Mouse (Mus musculus) inflammation-experienced regulatory T-cells, adult 6 months (primary cell): ENCODE results near the gene Sprr4. TPM values are rescaled to one million over a fixed set of nuclear protein-coding genes. Genes with fewer than 3 reads are reported as not detected.
"Not testable (repeated sequence)": the region's sequence is repeated elsewhere in the genome, so short reads cannot be mapped to it uniquely, and the experiment has no call there.

Source experiments
- ATAC-seq: one replicate; pipeline ENCODE4 v1.8.0; 2017
- polyA plus RNA-seq, 3 experiments: library from polyadenylated mRNA; unstranded; fragments of 100-300 nt; shearing (Covaris generic); gene quantifications; one replicate each; pipeline ENCODE4 v1.2.1; 2017

The Sprr4 gene
- polyA plus RNA-seq, result not detected

DNA sequence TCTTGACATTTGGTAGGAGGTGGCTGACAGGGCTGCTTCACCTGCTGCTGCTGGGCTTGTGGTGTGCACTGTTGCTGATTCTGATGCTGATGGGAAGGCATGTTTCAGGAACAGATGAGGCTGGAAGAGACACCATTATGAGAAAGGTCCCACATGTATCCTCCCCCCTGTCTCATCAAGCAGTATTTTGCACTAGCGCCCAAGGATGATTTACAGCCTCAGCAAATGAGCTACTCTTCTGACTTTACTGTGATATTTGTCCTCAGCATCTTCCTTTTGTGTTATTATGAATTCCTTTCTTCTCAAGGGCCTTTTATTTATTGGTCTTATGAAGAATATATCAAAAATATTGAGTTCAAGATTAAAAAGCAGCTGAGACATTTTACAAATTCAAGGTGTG is at the start of gene Sprr4:
Gene Sprr4 (minus strand): TSS at position 101 of the 400 bp plus-strand sequence.
- ATAC-seq, result no peak

DNA sequence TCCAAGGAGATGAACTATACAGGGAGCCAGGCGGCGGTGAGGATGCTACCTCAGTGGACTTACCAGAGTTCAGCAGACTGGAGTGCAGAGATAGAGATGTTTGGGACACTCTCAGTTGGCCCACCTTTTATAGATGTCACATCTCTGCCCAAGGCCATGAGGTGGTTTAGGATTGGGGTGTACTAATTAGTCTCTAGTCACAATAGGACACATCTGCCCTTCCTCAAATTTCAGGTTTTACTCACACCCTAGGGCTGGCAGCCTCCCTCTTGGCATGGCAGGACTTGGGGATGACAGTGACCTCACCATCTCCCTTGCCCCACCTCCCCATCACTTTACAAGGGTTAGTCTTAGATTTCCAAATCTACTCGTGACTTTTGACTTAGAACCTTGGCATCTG is 34.1 kb upstream of the Sprr4 start, which contains the start of gene 2310046K23Rik:
Gene 2310046K23Rik (minus strand): TSS at position 101 of the 400 bp plus-strand sequence.
- ATAC-seq, result no peak

DNA sequence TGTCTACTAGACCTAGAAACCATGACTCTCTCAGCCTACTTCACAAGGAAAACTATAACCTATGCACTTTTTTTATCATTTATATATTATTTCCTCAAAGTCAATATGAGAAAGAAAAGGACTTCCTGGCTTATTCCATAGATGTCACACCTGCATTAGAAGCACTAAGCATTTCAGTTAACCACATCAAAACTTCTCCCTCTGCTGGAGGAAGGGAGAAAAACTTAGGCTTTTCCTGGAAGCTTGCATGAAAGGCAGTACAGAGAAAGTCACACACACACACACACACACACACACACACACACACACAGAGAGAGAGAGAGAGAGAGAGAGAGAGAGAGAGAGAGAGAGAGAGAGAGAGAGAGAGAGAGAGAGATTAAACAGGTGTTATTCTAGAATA is 12.0 kb upstream of the Sprr4 start:
- ATAC-seq, result no peak

DNA sequence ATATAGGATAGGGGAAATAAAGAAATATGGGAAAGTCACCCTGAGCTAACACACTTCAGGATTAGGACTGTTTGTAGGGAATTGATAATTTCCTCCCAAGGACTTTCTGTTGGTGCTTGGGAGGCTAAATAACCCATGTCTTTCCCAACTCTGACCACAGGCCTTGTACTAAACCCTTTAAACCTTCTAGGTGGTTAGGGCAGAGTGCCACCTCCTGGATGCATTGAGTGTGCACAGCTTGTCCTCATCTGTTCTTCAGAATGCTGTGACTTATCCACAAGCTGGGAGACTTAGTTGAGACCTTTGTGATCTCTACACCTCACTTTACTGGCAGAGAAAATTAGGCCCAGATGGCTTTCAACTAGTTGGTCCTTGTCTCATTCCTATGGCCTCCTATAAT is 10.5 kb upstream of the Sprr4 start:
- ATAC-seq, result no peak

DNA sequence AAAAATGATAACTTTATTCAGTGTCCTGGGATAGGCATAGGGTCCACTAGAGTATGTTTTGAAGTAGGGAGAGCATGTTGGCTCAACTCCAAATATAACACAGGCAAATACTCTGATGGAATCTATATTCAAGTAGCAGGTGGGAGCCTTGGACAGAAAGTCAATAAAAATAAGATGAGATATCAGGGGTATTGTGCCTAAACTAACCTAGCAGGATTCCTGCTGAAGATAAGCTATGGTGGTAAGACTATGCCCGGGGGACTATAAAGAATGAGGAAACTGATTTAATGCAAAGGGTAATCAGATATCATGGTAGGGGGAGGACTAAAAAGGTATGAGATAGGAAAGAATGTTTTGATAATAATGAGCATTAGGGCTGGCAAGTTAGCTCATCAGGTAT is 7.9 kb upstream of the Sprr4 start:
- no peak for ATAC-seq

DNA sequence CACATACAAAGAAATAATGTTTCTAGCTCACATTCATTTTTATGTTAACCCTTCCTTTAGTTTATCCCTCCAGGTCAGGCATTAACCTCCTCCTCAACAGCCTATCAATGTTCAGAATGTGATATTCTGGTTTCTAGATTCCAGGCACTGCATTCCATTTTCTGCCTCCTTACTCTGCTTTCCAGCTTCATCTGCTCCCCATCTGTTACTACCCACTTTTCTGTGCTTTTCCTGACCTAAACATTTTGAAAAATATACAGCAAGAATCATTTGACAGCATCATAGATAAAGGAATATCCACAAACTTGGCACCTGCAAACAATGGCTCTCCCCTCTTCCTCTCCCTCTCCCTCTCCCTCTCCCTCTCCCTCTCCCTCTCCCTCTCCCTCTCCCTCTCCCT is 3.2 kb upstream of the Sprr4 start:
- no peak for ATAC-seq

DNA sequence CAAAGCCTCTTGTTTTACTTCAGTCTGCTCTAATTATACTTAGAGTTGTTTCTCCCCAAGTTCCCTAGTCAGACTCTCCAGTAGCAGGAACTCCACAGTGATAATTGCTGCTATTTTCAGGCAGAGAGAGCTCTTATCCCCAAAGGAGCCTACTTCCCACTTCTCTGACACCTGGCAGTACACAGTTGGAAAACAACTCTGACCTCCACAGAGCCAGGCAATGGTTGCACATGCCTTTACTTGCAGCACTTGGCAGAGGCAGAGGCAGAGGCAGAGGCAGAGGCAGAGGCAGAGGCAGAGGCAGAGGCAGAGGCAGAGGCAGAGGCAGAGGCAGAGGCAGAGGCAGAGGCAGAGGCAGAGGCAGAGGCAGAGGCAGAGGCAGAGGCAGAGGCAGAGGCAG is 10.0 kb downstream of the Sprr4 start:
- ATAC-seq, result not testable (repeated sequence)

DNA sequence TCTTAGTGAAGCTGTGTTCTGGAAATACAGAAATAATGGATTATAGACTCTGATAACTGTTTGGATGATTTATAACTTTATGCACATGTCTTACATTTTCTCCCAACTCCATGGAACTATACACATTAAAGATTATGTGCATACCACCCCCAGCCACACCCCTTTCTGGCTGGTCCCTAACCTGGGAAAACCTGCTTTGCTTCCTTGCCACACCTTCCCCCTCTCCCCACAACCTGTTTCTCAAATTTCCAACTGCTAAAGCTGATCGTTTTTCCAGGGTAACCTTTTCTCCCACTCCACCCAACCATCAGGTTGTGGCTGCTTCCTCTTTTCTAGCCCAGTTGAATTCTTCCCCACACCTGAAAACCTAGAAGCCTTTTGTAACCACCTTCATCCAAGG is 14.0 kb downstream of the Sprr4 start:
- ATAC-seq, result no peak

DNA sequence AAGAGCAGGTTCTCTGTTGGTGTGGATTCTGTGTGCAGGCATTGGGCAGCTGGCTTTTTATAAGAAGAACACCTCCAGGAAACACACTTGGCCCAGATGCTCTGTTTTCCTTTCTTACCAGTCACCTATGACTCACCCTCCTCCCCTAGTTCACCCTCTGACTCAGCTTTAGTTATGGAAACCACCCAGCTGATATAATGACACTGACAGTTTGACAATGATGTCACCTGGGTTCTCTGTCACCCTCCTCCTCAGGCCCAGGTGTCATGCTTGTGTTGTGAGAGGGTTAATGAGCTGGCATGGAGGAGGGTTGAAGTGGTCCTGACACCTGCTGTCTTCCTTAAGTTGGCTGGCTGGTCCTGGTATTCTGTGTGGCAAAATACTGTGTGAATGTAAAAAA is 14.4 kb downstream of the Sprr4 start, which contains the start of gene Sprr1a:
Gene Sprr1a (minus strand): TSS at position 33 of the 400 bp plus-strand sequence.
- ATAC-seq, result no peak

DNA sequence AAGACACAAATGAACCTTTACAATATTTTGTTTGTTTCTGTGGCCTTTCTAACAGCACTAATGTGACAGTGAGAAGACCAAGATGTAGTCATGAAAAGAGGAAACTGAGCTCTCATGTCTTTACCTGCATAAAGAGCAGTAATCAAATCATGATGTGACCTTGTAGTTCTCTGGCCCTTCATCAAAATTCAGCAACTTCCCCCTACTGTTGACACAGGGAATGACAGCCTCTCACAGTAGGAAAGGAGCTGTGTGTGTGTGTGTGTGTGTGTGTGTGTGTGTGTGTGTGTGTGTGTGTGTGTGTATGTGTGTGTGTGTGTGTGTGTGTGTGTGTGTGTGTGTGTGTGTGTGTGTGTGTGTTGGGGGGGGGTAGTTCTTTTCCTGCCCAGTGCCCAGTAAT is 19.0 kb downstream of the Sprr4 start:
- not testable (repeated sequence) for ATAC-seq

DNA sequence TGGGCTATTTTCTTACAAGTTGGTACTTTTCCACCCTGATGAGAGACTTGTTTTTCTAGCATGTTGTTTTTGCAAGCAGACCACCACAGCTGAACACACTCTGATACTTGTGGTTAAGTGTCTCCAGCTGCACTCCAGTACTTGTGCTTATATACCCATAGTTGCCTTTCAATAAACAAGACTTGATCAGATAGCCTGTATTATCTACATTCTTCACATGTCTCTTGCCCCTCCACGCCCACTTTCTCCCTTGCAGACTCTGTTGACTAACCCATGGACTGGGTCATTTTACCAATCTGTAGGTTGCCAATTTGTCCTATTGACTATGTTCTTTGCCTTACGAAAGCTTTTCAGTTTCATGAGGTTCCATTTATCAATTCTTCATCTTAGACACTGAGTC is 30.2 kb downstream of the Sprr4 start:
- no peak for ATAC-seq

DNA sequence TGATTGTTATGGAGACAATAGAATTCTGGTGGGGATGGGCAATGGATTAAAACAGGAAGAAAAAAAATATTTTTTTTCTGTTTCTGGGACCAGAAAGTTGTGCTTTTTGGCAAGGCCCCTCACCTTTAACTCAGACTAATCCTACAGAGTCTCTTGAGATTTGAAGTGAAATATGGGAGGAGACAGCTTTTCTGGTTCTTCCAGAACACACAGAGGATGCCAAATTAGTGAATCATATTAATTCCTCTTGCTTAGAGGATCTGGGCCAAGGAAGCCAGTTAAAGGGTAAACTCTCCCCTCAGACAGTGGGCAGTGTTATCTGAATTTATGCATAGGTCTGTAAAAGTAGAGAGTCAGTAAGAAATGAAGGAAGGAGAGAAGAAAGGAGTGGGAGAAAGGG is 32.9 kb downstream of the Sprr4 start:
- ATAC-seq, result no peak

DNA sequence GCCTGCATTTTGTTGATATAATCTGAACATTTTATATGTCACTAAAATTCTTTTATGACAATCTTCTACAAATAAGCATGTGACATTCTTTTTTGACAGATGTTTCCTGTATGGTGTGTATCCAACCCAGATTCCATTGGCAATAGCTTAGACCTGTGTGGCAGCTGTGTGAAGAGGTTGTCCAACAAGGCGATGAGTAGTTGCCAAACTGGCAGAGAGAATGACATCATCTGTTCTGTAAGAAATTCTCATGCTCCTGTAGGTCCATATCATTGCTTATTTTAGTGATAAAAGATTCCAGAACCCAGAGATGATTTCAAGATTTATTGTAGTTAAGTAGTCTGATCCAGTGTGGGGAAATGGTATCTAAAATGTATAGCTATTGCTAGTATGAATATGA is 33.7 kb downstream of the Sprr4 start:
- ATAC-seq, result no peak

DNA sequence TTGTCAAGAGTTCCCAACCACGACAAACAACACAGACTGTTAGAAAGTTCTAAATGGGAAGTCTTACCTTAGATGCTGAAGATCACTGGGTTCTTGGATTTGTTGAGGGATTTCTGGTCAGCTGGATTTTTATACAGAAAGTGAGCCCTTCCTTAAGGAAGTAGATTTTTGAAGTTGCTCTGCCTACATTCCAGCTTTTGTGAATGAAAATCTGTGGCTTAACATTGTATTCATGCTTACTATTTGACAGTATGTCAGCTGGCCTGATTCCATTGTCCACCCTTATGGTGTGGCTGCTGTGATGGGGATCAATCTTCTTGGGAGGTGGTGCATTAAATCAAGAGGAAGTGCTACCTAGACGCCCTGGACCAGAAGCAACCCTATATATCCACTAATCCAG is 41.7 kb downstream of the Sprr4 start, which contains the start of gene Sprr3:
Gene Sprr3 (minus strand): TSS at position 101 of the 400 bp plus-strand sequence.
- no peak for ATAC-seq

DNA sequence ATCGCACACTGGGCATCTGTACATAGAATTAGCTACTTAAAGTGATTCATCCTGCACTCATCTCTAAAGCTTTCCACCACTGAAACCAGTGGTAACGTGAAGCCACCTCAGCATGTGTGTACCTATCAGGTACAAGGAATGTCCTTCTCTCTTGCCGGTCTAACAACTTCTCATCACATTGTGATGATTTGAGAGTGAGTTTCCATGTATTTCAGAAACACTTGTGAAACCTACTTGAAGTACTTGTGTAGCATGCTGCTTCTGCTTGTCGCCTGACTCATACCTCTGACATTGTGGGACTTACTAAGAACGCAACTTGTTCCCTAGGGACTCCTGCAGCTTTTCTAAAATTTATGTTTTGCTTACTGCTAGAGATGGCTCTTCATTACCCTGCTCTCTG is 45.1 kb downstream of the Sprr4 start:
- no peak for ATAC-seq

Other genes starting within 250 kb of the Sprr4 start
- gene Sprr2a3, start 215.1 kb downstream of the Sprr4 start, polyA plus RNA-seq, result not detected
- not detected for gene Sprr2b, start 183.9 kb downstream of the Sprr4 start, polyA plus RNA-seq
- gene Sprr2d, start 161.4 kb downstream of the Sprr4 start, polyA plus RNA-seq, result not detected
- gene Sprr2e, start 148.3 kb downstream of the Sprr4 start, polyA plus RNA-seq, result not detected
- not detected for gene Sprr2f, start 135.3 kb downstream of the Sprr4 start, polyA plus RNA-seq
- not detected for gene Sprr2h, start 114.8 kb downstream of the Sprr4 start, polyA plus RNA-seq
- gene Sprr2i, start 92.5 kb downstream of the Sprr4 start, polyA plus RNA-seq, result not detected
- not detected for gene Sprr2j-ps, start 82.4 kb downstream of the Sprr4 start, polyA plus RNA-seq
- 10 to 100 TPM in 1 of 3 experiments, 1 to 10 TPM in 2; 4.2 to 11.0 (median 7.7) TPM for gene Gm9774, start 71.1 kb downstream of the Sprr4 start, polyA plus RNA-seq
- not detected for gene Sprr2k, start 67.9 kb downstream of the Sprr4 start, polyA plus RNA-seq
- gene Sprr1b, start 61.7 kb downstream of the Sprr4 start, polyA plus RNA-seq, result not detected
- gene Sprr3, start 41.8 kb downstream of the Sprr4 start, polyA plus RNA-seq, result not detected
- not detected for gene Sprr1a, start 14.6 kb downstream of the Sprr4 start, polyA plus RNA-seq
- gene 2310046K23Rik, start 34.0 kb upstream of the Sprr4 start, polyA plus RNA-seq, result not detected
- gene Ivl, start 73.2 kb upstream of the Sprr4 start, polyA plus RNA-seq, result not detected
- not detected for gene Smcp, start 88.5 kb upstream of the Sprr4 start, polyA plus RNA-seq
- gene 2210017I01Rik, start 107.0 kb upstream of the Sprr4 start, polyA plus RNA-seq, result not detected
- not detected for gene Lce6a, start 121.2 kb upstream of the Sprr4 start, polyA plus RNA-seq
- gene Lce1a1, start 147.8 kb upstream of the Sprr4 start, polyA plus RNA-seq, result not detected
- not detected for gene Lce1b, start 156.4 kb upstream of the Sprr4 start, polyA plus RNA-seq
- gene Lce1a2, start 169.8 kb upstream of the Sprr4 start, polyA plus RNA-seq, result not detected
- gene Lce1c, start 178.8 kb upstream of the Sprr4 start, polyA plus RNA-seq, result not detected
- gene Lce1d, start 186.7 kb upstream of the Sprr4 start, polyA plus RNA-seq, result not detected
- gene Lce1e, start 208.6 kb upstream of the Sprr4 start, polyA plus RNA-seq, result not detected
- not detected for gene Lce1f, start 219.9 kb upstream of the Sprr4 start, polyA plus RNA-seq
- not detected for gene Gm38119, start 238.6 kb upstream of the Sprr4 start, polyA plus RNA-seq